Mouse (Mus musculus): ENCODE results near the gene Ahsa1.
"Not testable (repeated sequence)": the region's sequence is repeated elsewhere in the genome, so short reads cannot be mapped to it uniquely, and the experiment has no call there.

The Ahsa1 gene

DNA sequence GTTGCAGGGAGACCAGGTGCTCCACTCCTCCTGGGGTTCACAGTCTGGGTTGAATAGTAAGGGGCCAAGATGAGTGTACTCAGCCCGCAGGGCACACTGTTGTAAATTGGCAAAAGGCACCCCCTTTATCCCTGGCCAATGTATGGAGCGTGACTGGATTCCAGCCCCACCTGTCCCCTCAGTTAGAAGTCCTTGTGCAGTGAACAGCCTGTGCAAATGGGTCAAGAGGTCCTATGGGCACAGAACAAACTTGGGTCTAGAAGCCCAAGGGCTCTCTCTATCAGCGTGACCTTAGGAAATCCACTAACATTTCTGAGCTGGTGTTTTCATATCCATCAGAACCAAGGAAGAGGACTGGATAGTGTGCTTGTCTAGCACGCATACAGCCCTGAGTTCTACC, 16.5 kb downstream of the Ahsa1 start:
- no peak for DNase-seq

- DNase-seq = no peak
These were observed 17.4 kb downstream of the Ahsa1 start for GRCm38 (mm10) chr12:87283706-87284105.

DNA sequence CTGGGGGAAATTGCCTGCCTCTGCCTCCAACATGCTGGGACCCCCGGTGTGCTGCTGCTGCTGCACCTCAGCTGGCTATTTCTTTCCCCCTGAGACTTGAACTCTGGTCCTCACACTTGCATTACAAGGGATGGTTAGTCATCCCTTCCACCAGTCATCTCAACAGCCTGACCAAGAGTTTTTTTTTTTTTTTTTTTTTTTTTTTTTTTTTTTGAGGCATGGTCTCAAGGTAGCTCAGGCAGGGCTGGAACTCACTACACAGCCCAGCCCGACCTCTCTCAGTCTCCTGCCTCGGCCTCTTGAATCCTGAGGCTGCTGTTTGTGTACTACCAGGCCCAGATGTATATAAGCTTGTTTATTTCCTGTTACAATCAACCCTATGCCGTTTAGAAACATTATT, 18.0 kb downstream of the Ahsa1 start:
- no peak for DNase-seq

GRCm38 (mm10) chr12:87284726-87285125, 18.4 kb downstream of the Ahsa1 start:
- DNase-seq = no peak

DNA sequence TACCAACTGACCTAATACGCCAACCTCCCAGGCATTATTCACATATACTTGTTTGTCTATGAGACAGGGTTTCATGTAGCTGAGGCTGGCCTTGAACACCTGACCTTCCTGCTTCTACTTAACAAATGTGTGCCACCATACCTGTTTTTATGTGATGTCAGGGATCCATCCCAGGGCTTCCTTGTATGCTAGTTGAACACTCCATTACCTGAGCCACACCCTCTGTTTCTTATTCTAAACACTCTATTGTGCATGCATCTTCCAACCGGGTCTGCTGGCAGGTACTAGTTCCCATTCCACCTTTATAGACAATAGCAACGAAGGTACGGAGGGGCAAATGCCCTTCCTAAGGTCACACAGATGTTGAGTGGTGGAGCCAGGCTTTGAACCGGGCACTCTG, 22.8 kb downstream of the Ahsa1 start:
- no peak for DNase-seq

GRCm38 (mm10) chr12:87293934-87294333, 27.7 kb downstream of the Ahsa1 start:
- DNase-seq = no peak

DNA sequence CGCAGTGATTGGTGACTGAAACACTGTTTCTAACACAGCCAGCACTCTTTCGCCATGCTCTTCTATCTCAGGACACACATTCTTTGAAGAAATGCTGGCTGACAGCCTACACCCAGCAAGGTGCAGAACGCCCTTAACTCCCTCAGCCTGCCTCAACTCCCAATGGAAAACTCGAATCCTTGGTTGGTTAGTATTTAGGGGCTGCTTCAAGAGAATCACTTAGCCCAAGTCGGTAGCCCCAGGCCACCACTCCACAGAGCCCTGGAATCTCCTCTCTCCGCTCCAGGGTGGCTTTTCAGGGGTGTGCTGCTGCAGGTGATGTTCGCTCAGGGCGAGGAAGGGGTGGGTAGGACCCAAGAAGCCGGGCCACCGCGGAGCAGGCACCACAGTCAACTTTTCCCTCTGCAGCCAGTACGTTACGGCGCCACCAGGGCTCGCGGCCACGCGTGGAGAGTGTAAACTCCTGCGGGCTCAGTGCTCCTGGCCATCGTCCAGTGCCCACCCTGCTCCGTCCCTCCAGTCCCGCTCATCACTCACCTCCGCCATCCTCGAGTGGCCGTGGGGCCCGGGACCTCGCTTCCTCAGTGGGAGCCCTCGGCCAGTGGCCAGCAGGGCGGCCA, 32.9 kb downstream of the Ahsa1 start:
- DNase-seq = peak; percentile 39

GRCm38 (mm10) chr12:87299657-87300440, 33.6 kb downstream of the Ahsa1 start, which contains the start of gene Ism2:
TSS of gene Ism2 (minus strand) at chr12:87299705.
- peak; percentile 38 for DNase-seq

DNA sequence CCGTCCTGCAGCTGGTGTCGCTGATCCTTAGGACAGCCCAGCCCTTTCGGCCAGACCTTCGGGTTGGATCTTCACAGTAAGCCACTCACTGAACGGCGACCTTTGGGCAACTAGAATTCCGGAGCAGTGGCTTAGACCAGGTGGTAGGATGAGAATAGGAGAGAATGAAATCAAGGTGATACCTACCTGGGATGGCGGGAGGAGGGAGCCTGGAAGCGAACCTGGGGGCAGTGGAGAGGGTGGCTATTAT, 34.1 kb downstream of the Ahsa1 start:
- DNase-seq = no peak

GRCm38 (mm10) chr12:87301189-87301588, 34.9 kb downstream of the Ahsa1 start:
- no peak for DNase-seq

- DNase-seq = no peak
These were observed 39.7 kb downstream of the Ahsa1 start for GRCm38 (mm10) chr12:87305767-87306583.

- not testable (repeated sequence) for DNase-seq
These were observed 40.2 kb downstream of the Ahsa1 start for GRCm38 (mm10) chr12:87306584-87306844.

GRCm38 (mm10) chr12:87313098-87313497, 46.8 kb downstream of the Ahsa1 start:
- no peak for DNase-seq

DNA sequence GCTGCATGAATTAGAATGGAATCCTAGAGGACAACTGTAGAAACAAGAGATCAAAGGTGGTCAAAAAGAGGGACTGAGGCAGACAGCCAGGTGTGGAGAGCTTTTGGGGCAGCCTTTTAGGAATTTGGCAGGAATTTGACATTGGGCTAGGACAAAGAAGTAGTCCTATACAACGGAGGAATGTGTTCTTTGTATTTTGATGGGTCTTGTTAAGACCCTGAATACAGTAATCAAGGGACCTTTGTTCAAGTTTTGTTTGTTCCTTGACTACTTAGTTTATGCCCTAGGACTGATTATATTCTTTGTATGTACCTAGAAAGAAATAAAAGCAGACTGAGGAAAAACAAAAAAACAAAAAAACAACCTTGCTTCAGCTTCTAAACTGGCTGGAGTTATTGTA, 51.7 kb downstream of the Ahsa1 start:
- no peak for DNase-seq

DNA sequence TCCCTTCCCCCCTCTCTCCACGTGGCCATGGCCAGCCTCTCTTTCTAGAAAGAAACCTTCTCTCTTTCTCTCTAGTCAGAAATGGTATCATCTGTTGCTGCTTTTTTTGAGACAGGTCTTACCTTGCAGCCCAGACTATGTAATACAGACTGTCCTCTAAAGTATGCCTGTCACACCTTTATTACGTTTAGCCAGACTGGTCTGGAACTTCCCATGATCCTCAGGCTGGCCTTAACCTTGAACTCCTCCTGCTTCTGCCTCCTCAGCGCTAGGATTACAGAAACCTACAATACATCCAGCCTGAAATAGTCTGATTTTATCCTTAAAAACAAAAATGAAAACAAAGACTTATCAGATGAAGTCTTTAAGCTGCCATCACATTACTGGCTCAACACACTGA, 53.0 kb downstream of the Ahsa1 start:
- DNase-seq = no peak

Measured in thymus, postnatal 4 days (tissue).